Mouse (Mus musculus) erythroblast, embryonic 14.5 days (primary cell): ENCODE results near the gene Mbd5.

Experiments used
- GATA1 ChIP-seq: IDR thresholded peaks from 2 replicates; pipeline ENCODE4 v1.6.1; 2012; ENCODE audit warnings: low read length, inconsistent platforms, mixed read lengths
- TAL1 ChIP-seq: IDR thresholded peaks from 3 replicates; pipeline ENCODE4 v1.6.1; 2012; ENCODE audit warnings: low read length, inconsistent platforms, mixed read lengths

DNA sequence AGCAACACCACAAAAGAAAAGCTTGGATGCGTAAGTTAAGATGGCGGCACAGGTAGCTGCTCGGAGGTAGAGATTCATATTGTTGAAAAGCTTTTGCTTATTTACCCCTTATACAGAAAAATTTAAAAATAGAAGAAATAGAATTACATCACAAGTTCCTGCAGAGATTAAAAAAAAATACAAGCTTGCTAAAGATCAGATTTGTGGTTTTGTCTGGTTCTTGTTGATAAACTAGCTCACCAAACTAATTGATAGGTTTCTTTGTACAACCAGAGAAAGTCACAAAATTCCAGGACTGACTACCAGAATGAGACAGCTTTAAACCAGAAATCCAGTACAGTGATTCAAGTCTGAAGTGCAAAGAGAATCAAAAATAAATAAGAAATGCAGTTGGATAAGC is 242.4 kb downstream of the Mbd5 start:
- TF ChIP-seq TAL1 (no peak), GATA1 (no peak)
